Mouse (Mus musculus) bone marrow, adult 2 months (tissue): ENCODE measurements around the gene Aaed1.

Source experiments
- CTCF ChIP-seq: fragments of 200-500 bp; IDR thresholded peaks from 2 replicates; pipeline ENCODE4 v1.5.1; 2011; ENCODE audit warnings: low read length, control low read depth; ENCODE audit not compliant: control insufficient read depth, insufficient read depth
- POLR2A ChIP-seq: fragments of 200-500 bp; IDR thresholded peaks from 2 replicates; pipeline ENCODE4 v1.6.1; 2011; ENCODE audit warnings: low read depth, mild to moderate bottlenecking, control low read depth, low read length, borderline replicate concordance; ENCODE audit not compliant: control insufficient read depth

- no peak for TF ChIP-seq POLR2A
- TF ChIP-seq CTCF = no peak
These were observed 69.8 kb downstream of the Aaed1 start for GRCm38 (mm10) chr13:64242721-64243120.
